Mouse (Mus musculus): ENCODE data around the gene Adam19. TPM values are rescaled to one million over a fixed set of nuclear protein-coding genes. Genes with fewer than 3 reads are reported as not detected.
A peak's percentile ranks its signal among the peaks of the same experiment; 100 is the strongest.

Adam19 gene
- polyA plus RNA-seq (2012; rRNA removed): 11.1 and 12.8 TPM in 2 replicates

- 7% methylated on average over 51 of the region's 51 CpGs for WGBS
- 0 out of 2 replicates have a peak within 1 kb of the TSS, but pooled peaks have one; percentile 1 for H3K27ac ChIP-seq (ENCODE audit: control insufficient read depth, insufficient read depth, low read length)
- H3K4me1 ChIP-seq (replicated peaks; ENCODE audit: control insufficient read depth, insufficient read depth, low read length): 0 out of 2 replicates have a peak, but pooled peaks cover 2% of the 10 kb centered on the region
- peak; percentile 27 for DNase-seq
- H3K4me3 ChIP-seq (ENCODE audit: control insufficient read depth, insufficient read depth, low read length): peak within 1 kb of the TSS; percentile 45
- H3K27me3 ChIP-seq (ENCODE audit: control insufficient read depth, insufficient read depth, low read length): no peaks in the 10 kb centered on the region; the same call in 1 of the 2 replicates
- TF ChIP-seq POLR2A (IDR thresholded peaks at IDR 0.05; ENCODE audit: control insufficient read depth, extremely low read depth, insufficient read depth, low read length, poor library complexity) (no peak), CTCF (IDR thresholded peaks at IDR 0.05; ENCODE audit: borderline replicate concordance, control insufficient read depth, extremely low read depth, insufficient read depth, low read length, poor library complexity) (no peak)
- no peaks in the 10 kb centered on the region for H3K36me3 ChIP-seq (ENCODE audit: control insufficient read depth, insufficient read depth, low read length)
Observed at GRCm38 (mm10) chr11:46055896-46056769, at the start of gene Adam19. Adam19 (plus strand) TSS chr11:46055992.

GRCm38 (mm10) chr11:46016061-46016460 lies 39.7 kb upstream of the Adam19 start:
- Histone ChIP-seq H3K4me1 (replicated peaks; ENCODE audit: control insufficient read depth, insufficient read depth, low read length) (no peaks in the 10 kb centered on the region), H3K27me3 (ENCODE audit: control insufficient read depth, insufficient read depth, low read length) (no peaks in the 10 kb centered on the region), H3K4me3 (ENCODE audit: control insufficient read depth, insufficient read depth, low read length) (no peak overlapping the region), H3K27ac (ENCODE audit: control insufficient read depth, insufficient read depth, low read length) (no peak overlapping the region), H3K36me3 (ENCODE audit: control insufficient read depth, insufficient read depth, low read length) (no peaks in the 10 kb centered on the region)
- TF ChIP-seq POLR2A (IDR thresholded peaks at IDR 0.05; ENCODE audit: control insufficient read depth, extremely low read depth, insufficient read depth, low read length, poor library complexity) (no peak), CTCF (IDR thresholded peaks at IDR 0.05; ENCODE audit: borderline replicate concordance, control insufficient read depth, extremely low read depth, insufficient read depth, low read length, poor library complexity) (no peak)
- peak; percentile 44 for DNase-seq
- 19% methylated on average over 6 of the region's 6 CpGs for WGBS

- 76% methylated on average over 1 of the region's 1 CpGs for WGBS
- H3K4me1 ChIP-seq (replicated peaks; ENCODE audit: control insufficient read depth, insufficient read depth, low read length): no peaks in the 10 kb centered on the region
- TF ChIP-seq POLR2A (IDR thresholded peaks at IDR 0.05; ENCODE audit: control insufficient read depth, extremely low read depth, insufficient read depth, low read length, poor library complexity): no peak
- TF ChIP-seq CTCF (IDR thresholded peaks at IDR 0.05; ENCODE audit: borderline replicate concordance, control insufficient read depth, extremely low read depth, insufficient read depth, low read length, poor library complexity): no peak
- no peak for DNase-seq
- H3K4me3 ChIP-seq (ENCODE audit: control insufficient read depth, insufficient read depth, low read length): no peak overlapping the region
- H3K27ac ChIP-seq (ENCODE audit: control insufficient read depth, insufficient read depth, low read length): no peak overlapping the region
- H3K27me3 ChIP-seq (ENCODE audit: control insufficient read depth, insufficient read depth, low read length): no peaks in the 10 kb centered on the region
- no peaks in the 10 kb centered on the region for H3K36me3 ChIP-seq (ENCODE audit: control insufficient read depth, insufficient read depth, low read length)
Observed at GRCm38 (mm10) chr11:46020246-46020645, 35.5 kb upstream of the Adam19 start.

- no peak for DNase-seq
- Histone ChIP-seq H3K27ac (ENCODE audit: control insufficient read depth, insufficient read depth, low read length) (no peak overlapping the region), H3K27me3 (ENCODE audit: control insufficient read depth, insufficient read depth, low read length) (no peaks in the 10 kb centered on the region), H3K36me3 (ENCODE audit: control insufficient read depth, insufficient read depth, low read length) (no peaks in the 10 kb centered on the region), H3K4me1 (replicated peaks; ENCODE audit: control insufficient read depth, insufficient read depth, low read length) (no peaks in the 10 kb centered on the region), H3K4me3 (ENCODE audit: control insufficient read depth, insufficient read depth, low read length) (no peak overlapping the region)
- TF ChIP-seq CTCF (IDR thresholded peaks at IDR 0.05; ENCODE audit: borderline replicate concordance, control insufficient read depth, extremely low read depth, insufficient read depth, low read length, poor library complexity) (no peak), POLR2A (IDR thresholded peaks at IDR 0.05; ENCODE audit: control insufficient read depth, extremely low read depth, insufficient read depth, low read length, poor library complexity) (no peak)
Observed at GRCm38 (mm10) chr11:46021850-46022249, 33.9 kb upstream of the Adam19 start.

GRCm38 (mm10) chr11:46022983-46023382 lies 32.8 kb upstream of the Adam19 start:
- H3K4me3 ChIP-seq (ENCODE audit: control insufficient read depth, insufficient read depth, low read length): no peak overlapping the region
- no peaks in the 10 kb centered on the region for H3K36me3 ChIP-seq (ENCODE audit: control insufficient read depth, insufficient read depth, low read length)
- no peak overlapping the region for H3K27ac ChIP-seq (ENCODE audit: control insufficient read depth, insufficient read depth, low read length)
- no peaks in the 10 kb centered on the region for H3K4me1 ChIP-seq (replicated peaks; ENCODE audit: control insufficient read depth, insufficient read depth, low read length)
- TF ChIP-seq CTCF (IDR thresholded peaks at IDR 0.05; ENCODE audit: borderline replicate concordance, control insufficient read depth, extremely low read depth, insufficient read depth, low read length, poor library complexity) (no peak), POLR2A (IDR thresholded peaks at IDR 0.05; ENCODE audit: control insufficient read depth, extremely low read depth, insufficient read depth, low read length, poor library complexity) (no peak)
- no peak for DNase-seq
- H3K27me3 ChIP-seq (ENCODE audit: control insufficient read depth, insufficient read depth, low read length): no peaks in the 10 kb centered on the region
- WGBS: 58% methylated on average over 6 of the region's 6 CpGs

GRCm38 (mm10) chr11:46025962-46026392 lies 29.8 kb upstream of the Adam19 start:
- no peaks in the 10 kb centered on the region for H3K4me1 ChIP-seq (replicated peaks; ENCODE audit: control insufficient read depth, insufficient read depth, low read length)
- TF ChIP-seq POLR2A (IDR thresholded peaks at IDR 0.05; ENCODE audit: control insufficient read depth, extremely low read depth, insufficient read depth, low read length, poor library complexity) (no peak), CTCF (IDR thresholded peaks at IDR 0.05; ENCODE audit: borderline replicate concordance, control insufficient read depth, extremely low read depth, insufficient read depth, low read length, poor library complexity) (no peak)
- H3K36me3 ChIP-seq (ENCODE audit: control insufficient read depth, insufficient read depth, low read length): no peaks in the 10 kb centered on the region
- DNase-seq: no peak
- no peak overlapping the region for H3K27ac ChIP-seq (ENCODE audit: control insufficient read depth, insufficient read depth, low read length)
- H3K4me3 ChIP-seq (ENCODE audit: control insufficient read depth, insufficient read depth, low read length): no peak overlapping the region
- H3K27me3 ChIP-seq (ENCODE audit: control insufficient read depth, insufficient read depth, low read length): no peaks in the 10 kb centered on the region
- 83% methylated on average over 7 of the region's 7 CpGs for WGBS
